Mouse (Mus musculus): ENCODE results near the gene Rbmy. TPM values are rescaled to one million over a fixed set of nuclear protein-coding genes. Genes with fewer than 3 reads are reported as not detected.
"Not testable (repeated sequence)": the region's sequence is repeated elsewhere in the genome, so short reads cannot be mapped to it uniquely, and the experiment has no call there.

Gene Rbmy
- not detected for total RNA-seq (2021)

DNA sequence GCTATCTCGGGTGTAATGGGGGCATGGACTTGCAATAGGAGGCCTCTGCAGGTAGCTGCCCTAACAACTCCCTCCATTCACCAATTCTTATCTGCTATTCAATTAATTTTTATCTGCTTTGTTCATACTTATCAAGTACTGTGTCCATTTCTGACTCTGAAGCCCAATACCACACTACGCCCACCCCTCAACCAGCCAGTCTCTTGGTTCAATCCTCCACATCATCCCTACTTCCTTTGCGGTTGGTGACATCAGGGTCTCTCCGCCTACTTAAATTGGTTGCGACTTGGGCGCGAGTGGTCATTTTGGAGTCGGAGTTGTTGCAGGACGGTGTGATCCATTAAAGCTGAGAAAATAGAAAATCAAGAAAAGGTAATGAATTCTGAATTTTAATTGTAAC lies at the start of gene Rbmy, which contains the start of gene Gm10256:
Gene Rbmy (plus strand): TSS at position 301 of the 400 bp plus-strand sequence.
Gene Gm10256 (plus strand): TSS at position 320 of the 400 bp plus-strand sequence.
- not testable (repeated sequence) for DNase-seq

DNA sequence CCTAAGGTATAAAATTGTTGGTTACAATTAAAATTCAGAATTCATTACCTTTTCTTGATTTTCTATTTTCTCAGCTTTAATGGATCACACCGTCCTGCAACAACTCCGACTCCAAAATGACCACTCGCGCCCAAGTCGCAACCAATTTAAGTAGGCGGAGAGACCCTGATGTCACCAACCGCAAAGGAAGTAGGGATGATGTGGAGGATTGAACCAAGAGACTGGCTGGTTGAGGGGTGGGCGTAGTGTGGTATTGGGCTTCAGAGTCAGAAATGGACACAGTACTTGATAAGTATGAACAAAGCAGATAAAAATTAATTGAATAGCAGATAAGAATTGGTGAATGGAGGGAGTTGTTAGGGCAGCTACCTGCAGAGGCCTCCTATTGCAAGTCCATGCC lies 34.4 kb upstream of the Rbmy start, which contains the start of gene Gm4064:
Gene Gm4064 (minus strand): TSS at position 101 of the 400 bp plus-strand sequence.
- not testable (repeated sequence) for DNase-seq

Other genes with a start within 250 kb of the Rbmy start
- gene H2al2c, start 231.6 kb upstream of the Rbmy start, total RNA-seq (2021), result not detected
- gene Sry, start 167.0 kb upstream of the Rbmy start, total RNA-seq (2021), result not detected
- gene H2al2b, start 110.0 kb upstream of the Rbmy start, total RNA-seq (2021), result not detected
- gene Gm4064, start 34.5 kb upstream of the Rbmy start, total RNA-seq (2021), result not detected
- gene Gm10256, start within 50 bp of the Rbmy start, total RNA-seq (2021), result not detected
- not detected for gene Gm10352, start 70.3 kb downstream of the Rbmy start, total RNA-seq (2021)
- not detected for gene Gm29289, start 101.9 kb downstream of the Rbmy start, total RNA-seq (2021)